Mouse (Mus musculus) testis, adult 2 months (tissue): ENCODE results near the gene Snrnp25.

ENCODE experiments used
- CTCF ChIP-seq: fragments of 200-500 bp; IDR thresholded peaks from 2 replicates; pipeline ENCODE4 v1.5.1; 2012; ENCODE audit warnings: low read depth, mild to moderate bottlenecking, inconsistent platforms, low read length, moderate library complexity; ENCODE audit not compliant: control insufficient read depth, insufficient read depth, insufficient replicate concordance
- POLR2A ChIP-seq: fragments of 200-500 bp; IDR thresholded peaks from 2 replicates; pipeline ENCODE4 v1.6.1; 2012; ENCODE audit warnings: low read depth, mild to moderate bottlenecking, inconsistent platforms, low read length, moderate library complexity; ENCODE audit not compliant: control insufficient read depth

DNA sequence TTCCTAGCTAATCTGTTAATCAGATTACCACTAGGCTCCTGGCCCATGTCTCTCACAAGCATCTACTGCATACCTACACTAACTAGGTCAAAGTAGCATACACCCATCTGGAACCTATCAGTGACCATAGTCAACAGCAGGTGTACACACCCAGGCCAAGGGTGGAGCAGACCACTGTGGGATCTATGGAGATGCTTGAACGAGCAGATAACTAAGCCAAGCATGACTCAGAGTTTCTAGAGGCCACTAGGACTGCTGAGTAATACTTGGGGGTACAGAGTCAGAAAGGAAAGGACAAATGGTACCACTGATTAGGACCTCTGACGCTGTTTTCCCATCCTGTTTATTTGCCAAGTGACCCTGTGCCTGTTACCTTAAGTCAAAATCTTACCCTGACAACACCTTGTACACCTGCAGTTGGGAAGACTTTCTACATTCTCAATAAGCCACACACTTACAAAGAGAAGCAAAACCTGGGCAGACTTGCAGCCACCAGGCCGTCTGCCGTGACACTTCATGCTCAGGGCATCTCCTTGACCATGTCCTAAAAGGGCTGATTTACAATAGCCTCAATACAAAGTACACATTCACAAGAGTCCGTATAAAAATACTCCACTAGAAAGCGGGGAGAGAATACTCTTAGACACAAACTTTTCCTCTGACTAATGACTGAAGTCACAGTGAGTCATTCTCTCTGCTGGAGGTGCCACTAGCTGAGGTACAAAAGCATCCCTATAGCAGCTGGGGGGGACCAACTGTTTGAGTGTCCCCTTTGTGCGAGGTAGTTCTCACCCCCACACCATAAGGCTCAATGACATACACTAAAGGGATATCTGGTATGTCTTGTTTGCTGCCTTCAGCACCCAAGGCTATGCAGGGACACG lies 45.9 kb downstream of the Snrnp25 start:
- TF ChIP-seq CTCF (no peak), POLR2A (no peak)
